Mouse (Mus musculus) G1E (cell line): Measurements from ENCODE around the gene Lmtk2. TPM values are rescaled to one million over a fixed set of nuclear protein-coding genes. Genes with fewer than 3 reads are reported as not detected.

Experiments
- ATAC-seq: 2 replicates; pipeline ENCODE4 v1.8.0; 2016; ENCODE audit warnings: mild to moderate bottlenecking; ENCODE audit not compliant: insufficient number of reproducible peaks, poor library complexity, low FRiP score, severe bottlenecking; ENCODE audit errors: extremely low read depth
- DNase-seq: peaks from one replicate; pipeline ENCODE4 v3.0.0; 2012; ENCODE audit warnings: low spot score
- H3K27me3 ChIP-seq: 2 replicates; pipeline ENCODE4 v1.6.1; 2012; ENCODE audit warnings: mild to moderate bottlenecking, low read length, inconsistent platforms; ENCODE audit not compliant: insufficient read depth
- H3K36me3 ChIP-seq: replicated peaks from 2 replicates; pipeline ENCODE3; 2012; ENCODE audit warnings: mild to moderate bottlenecking, inconsistent platforms
- H3K4me1 ChIP-seq: 2 replicates; pipeline ENCODE4 v1.6.1; 2012; ENCODE audit warnings: low read depth, low read length, inconsistent platforms, mixed read lengths; ENCODE audit not compliant: insufficient read depth
- H3K4me3 ChIP-seq: 2 replicates; pipeline ENCODE4 v1.5.1; 2012; ENCODE audit warnings: low read depth, mild to moderate bottlenecking, inconsistent platforms, low read length, moderate library complexity, mixed read lengths
- H3K9me3 ChIP-seq: replicated peaks from 2 replicates; pipeline ENCODE4 v1.6.1; 2012; ENCODE audit warnings: inconsistent platforms
- CTCF ChIP-seq: IDR thresholded peaks from 2 replicates; pipeline ENCODE4 v1.5.1; 2012; ENCODE audit warnings: low read depth, low read length, inconsistent platforms, mixed read lengths
- GATA1 ChIP-seq: IDR thresholded peaks from 2 replicates; pipeline ENCODE4 v1.6.1; 2012; ENCODE audit warnings: borderline replicate concordance, low read length, inconsistent platforms, mixed read lengths
- GATA2 ChIP-seq: IDR thresholded peaks from 2 replicates; pipeline ENCODE4 v1.6.1; 2012; ENCODE audit warnings: low read depth, low read length, inconsistent platforms, borderline replicate concordance
- POLR2AphosphoS5 ChIP-seq: IDR thresholded peaks from 2 replicates; pipeline ENCODE4 v1.6.1; 2012; ENCODE audit warnings: low read depth, low read length, inconsistent platforms; ENCODE audit not compliant: insufficient replicate concordance
- TAL1 ChIP-seq: conservative IDR thresholded peaks from 2 replicates; pipeline ENCODE4 v1.6.1; 2012; ENCODE audit warnings: low read depth, low read length, inconsistent platforms, mixed read lengths
- polyA plus RNA-seq: library from polyadenylated mRNA; stranded (reverse); fragments of >175 nt; gene quantifications from 2 replicates; pipeline ENCODE4 v1.2.3, GENCODE M21; 2012
- total RNA-seq, 2 experiments: library from RNA; stranded (forward) in 1 of 2; stranded (reverse) in 1 of 2; fragments of 200-1000 nt in 1 of 2; fragments of >200 nt in 1 of 2; fragmentation: Nextera tagmentation in 1 of 2; gene quantifications; 2 replicates each; pipeline ENCODE4 v1.2.3; 2014 to 2017

Gene Lmtk2
- total and polyA plus RNA-seq, 3 experiments: 9.3 to 29.0 (median 11.7) TPM

- Histone ChIP-seq H3K4me3 (no peak overlapping the region), H3K27me3 (peaks cover 9% of the 10 kb centered on the region; the same call in 1 of the 2 replicates), H3K4me1 (no peaks in the 10 kb centered on the region), H3K36me3 (peaks cover 8% of the 10 kb centered on the region), H3K9me3 (no peaks in the 10 kb centered on the region; the same call in 1 of the 2 replicates)
- no peak for TF ChIP-seq CTCF
- TF ChIP-seq GATA1: no peak
- TF ChIP-seq GATA2: no peak
- no peak for TF ChIP-seq POLR2AphosphoS5
- TF ChIP-seq TAL1: no peak
- no peak for ATAC-seq
- no peak for DNase-seq
These were observed 100.4 kb downstream of the Lmtk2 start for GRCm38 (mm10) chr5:144200616-144201015.

DNA sequence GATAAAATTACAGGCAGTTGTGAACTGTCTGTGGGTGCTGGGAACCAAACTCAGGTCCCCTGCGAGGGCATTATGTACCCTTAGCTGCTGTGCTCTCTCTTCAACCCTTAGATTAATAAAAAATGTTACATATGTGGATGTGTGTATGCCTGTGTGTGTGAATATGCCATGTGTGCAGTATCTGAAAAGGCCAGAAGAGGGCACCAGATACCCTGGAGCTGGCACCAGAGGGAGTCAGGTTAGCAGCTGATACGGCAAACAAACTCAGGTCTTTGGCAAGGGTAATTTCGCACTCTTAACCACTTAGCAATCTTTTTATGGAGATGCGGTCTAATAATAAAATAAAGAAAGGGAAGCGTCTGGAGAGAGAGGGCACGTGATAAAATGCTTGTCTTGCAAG, 102.2 kb downstream of the Lmtk2 start:
- Histone ChIP-seq H3K4me1 (0 out of 2 replicates have a peak, but pooled peaks cover 2% of the 10 kb centered on the region), H3K4me3 (no peak overlapping the region), H3K36me3 (peaks cover 17% of the 10 kb centered on the region), H3K9me3 (no peaks in the 10 kb centered on the region; the same call in 1 of the 2 replicates), H3K27me3 (peaks cover 9% of the 10 kb centered on the region; the same call in 1 of the 2 replicates)
- no peak for ATAC-seq
- DNase-seq: no peak
- TF ChIP-seq GATA1 (no peak), POLR2AphosphoS5 (no peak), GATA2 (no peak), CTCF (no peak), TAL1 (no peak)

GRCm38 (mm10) chr5:144203398-144203959, 103.2 kb downstream of the Lmtk2 start:
- H3K36me3 ChIP-seq: peaks cover 23% of the 10 kb centered on the region
- ATAC-seq: no peak

GRCm38 (mm10) chr5:144204303-144204702, 104.1 kb downstream of the Lmtk2 start:
- no peaks in the 10 kb centered on the region; the same call in 1 of the 2 replicates for H3K9me3 ChIP-seq
- no peak overlapping the region for H3K4me3 ChIP-seq
- TF ChIP-seq TAL1 (no peak), POLR2AphosphoS5 (no peak), CTCF (no peak), GATA2 (no peak), GATA1 (no peak)
- no peak for DNase-seq
- H3K27me3 ChIP-seq: peaks cover 9% of the 10 kb centered on the region; the same call in 1 of the 2 replicates
- peaks cover 25% of the 10 kb centered on the region for H3K36me3 ChIP-seq
- 0 out of 2 replicates have a peak, but pooled peaks cover 3% of the 10 kb centered on the region for H3K4me1 ChIP-seq
- no peak for ATAC-seq

More at GRCm38 (mm10) chr5:144203398-144203959, 103.2 kb downstream of the Lmtk2 start:
- Histone ChIP-seq H3K27me3 (peaks cover 9% of the 10 kb centered on the region; the same call in 1 of the 2 replicates), H3K4me1 (0 out of 2 replicates have a peak, but pooled peaks cover 3% of the 10 kb centered on the region), H3K4me3 (no peak overlapping the region), H3K9me3 (no peaks in the 10 kb centered on the region; the same call in 1 of the 2 replicates)
- DNase-seq: no peak
- no peak for TF ChIP-seq TAL1
- TF ChIP-seq GATA1: no peak
- no peak for TF ChIP-seq POLR2AphosphoS5
- no peak for TF ChIP-seq CTCF
- no peak for TF ChIP-seq GATA2

- DNase-seq (no peak), ATAC-seq (no peak)
- H3K4me1 ChIP-seq: 0 out of 2 replicates have a peak, but pooled peaks cover 3% of the 10 kb centered on the region
- peaks cover 29% of the 10 kb centered on the region for H3K36me3 ChIP-seq
- no peak for TF ChIP-seq POLR2AphosphoS5
- TF ChIP-seq TAL1: no peak
- TF ChIP-seq CTCF: no peak
- TF ChIP-seq GATA1: no peak
- TF ChIP-seq GATA2: no peak
- no peaks in the 10 kb centered on the region; the same call in 1 of the 2 replicates for H3K9me3 ChIP-seq
- H3K27me3 ChIP-seq: peaks cover 7% of the 10 kb centered on the region; the same call in 1 of the 2 replicates
- H3K4me3 ChIP-seq: no peak overlapping the region
These were observed 104.7 kb downstream of the Lmtk2 start for GRCm38 (mm10) chr5:144204911-144205310.

GRCm38 (mm10) chr5:144206069-144206468, 105.8 kb downstream of the Lmtk2 start:
- TF ChIP-seq CTCF: no peak
- no peak for TF ChIP-seq GATA1
- TF ChIP-seq POLR2AphosphoS5: no peak
- TF ChIP-seq GATA2: no peak
- TF ChIP-seq TAL1: no peak
- H3K9me3 ChIP-seq: no peaks in the 10 kb centered on the region; the same call in 1 of the 2 replicates
- no peaks in the 10 kb centered on the region for H3K27me3 ChIP-seq
- DNase-seq: no peak
- H3K36me3 ChIP-seq: peaks cover 33% of the 10 kb centered on the region
- H3K4me3 ChIP-seq: no peak overlapping the region
- H3K4me1 ChIP-seq: 0 out of 2 replicates have a peak, but pooled peaks cover 3% of the 10 kb centered on the region
- ATAC-seq: no peak
